Mouse (Mus musculus) adrenal gland (tissue): Measurements from ENCODE around the gene Rasl12.

ENCODE experiments used
- intact Hi-C: fragments of 180-260 bp; cut with DNase I; formaldehyde crosslinking; loops from one replicate; pipeline ENCODE4 v1.15.1; 2025
- long read RNA-seq, 2 experiments: library from polyadenylated mRNA; unstranded; transcript quantifications; one replicate each; pipeline ENCODE4 v2.0.0; 2020; ENCODE audit warnings: borderline replicate concordance in 1 of 2; ENCODE audit not compliant: insufficient replicate concordance in 1 of 2

The Rasl12 gene
- long read RNA-seq, experiment 1: 0 reads
- long read RNA-seq, experiment 2, transcript Rasl12-201 (5 exons, 2,390 nt): major isoform, 5 of 5 reads
- long read RNA-seq, experiment 2, partial matches to known transcripts: 0 of 5 reads
- long read RNA-seq, experiment 2, other reads (novel, unspliced or antisense): 0 of 5 reads

GRCm38 (mm10) chr9:65398279-65398678 is at the start of gene Rasl12:
Gene Rasl12 (plus strand): TSS chr9:65398506.
- intact Hi-C loops: no loop called here

- intact Hi-C loops: no loop called here
Measured at GRCm38 (mm10) chr9:65353251-65353650, 45.1 kb upstream of the Rasl12 start.

- intact Hi-C loops: no loop called here
Measured at GRCm38 (mm10) chr9:65356561-65356960, 41.7 kb upstream of the Rasl12 start.

GRCm38 (mm10) chr9:65356971-65357370 is 41.3 kb upstream of the Rasl12 start:
- intact Hi-C loops: no loop called here

GRCm38 (mm10) chr9:65358956-65359480 is 39.3 kb upstream of the Rasl12 start:
- intact Hi-C loops: no loop called here

GRCm38 (mm10) chr9:65360641-65361448 is 37.5 kb upstream of the Rasl12 start, which contains the start of gene Ubap1l:
Gene Ubap1l (plus strand): TSS chr9:65361041.
- intact Hi-C loops: no loop called here

GRCm38 (mm10) chr9:65363684-65364083 is 34.6 kb upstream of the Rasl12 start:
- intact Hi-C loops: no loop called here

- intact Hi-C loops: no loop called here
Measured at GRCm38 (mm10) chr9:65365721-65366120, 32.6 kb upstream of the Rasl12 start.

GRCm38 (mm10) chr9:65371756-65372155 is 26.6 kb upstream of the Rasl12 start:
- intact Hi-C loops: loop anchor here (5.0 kb wide), 1 partner anchor 61 kb away; no protein-coding TSS in a partner anchor

- intact Hi-C loops: loop anchor here (5.0 kb wide), 1 partner anchor 60 kb away; no protein-coding TSS in a partner anchor
Measured at GRCm38 (mm10) chr9:65372449-65372848, 25.9 kb upstream of the Rasl12 start.

- intact Hi-C loops: loop anchor here (5.0 kb wide), 1 partner anchor 58 kb away; no protein-coding TSS in a partner anchor
Measured at GRCm38 (mm10) chr9:65374468-65375162, 23.7 kb upstream of the Rasl12 start.

- intact Hi-C loops: no loop called here
Measured at GRCm38 (mm10) chr9:65375163-65375934, 23.0 kb upstream of the Rasl12 start.

GRCm38 (mm10) chr9:65381017-65381590 is 17.2 kb upstream of the Rasl12 start:
- intact Hi-C loops: no loop called here

GRCm38 (mm10) chr9:65382031-65382750 is 16.1 kb upstream of the Rasl12 start:
- intact Hi-C loops: no loop called here

- intact Hi-C loops: no loop called here
Measured at GRCm38 (mm10) chr9:65382751-65383097, 15.6 kb upstream of the Rasl12 start.

- intact Hi-C loops: no loop called here
Measured at GRCm38 (mm10) chr9:65384276-65384675, 14.0 kb upstream of the Rasl12 start.

- intact Hi-C loops: no loop called here
Measured at GRCm38 (mm10) chr9:65386373-65387140, 11.7 kb upstream of the Rasl12 start.

GRCm38 (mm10) chr9:65390752-65391612 is 7.3 kb upstream of the Rasl12 start:
- intact Hi-C loops: no loop called here
